Mouse (Mus musculus) kidney, postnatal 14 days (tissue): Measurements from ENCODE around the gene Abhd6.
A peak's percentile ranks its signal among the peaks of the same experiment; 100 is the strongest.

Experiments used
- DNase-seq: peaks from one replicate; pipeline ENCODE4 v3.0.0; 2022; ENCODE audit warnings: mixed read lengths

Gene Abhd6

DNA sequence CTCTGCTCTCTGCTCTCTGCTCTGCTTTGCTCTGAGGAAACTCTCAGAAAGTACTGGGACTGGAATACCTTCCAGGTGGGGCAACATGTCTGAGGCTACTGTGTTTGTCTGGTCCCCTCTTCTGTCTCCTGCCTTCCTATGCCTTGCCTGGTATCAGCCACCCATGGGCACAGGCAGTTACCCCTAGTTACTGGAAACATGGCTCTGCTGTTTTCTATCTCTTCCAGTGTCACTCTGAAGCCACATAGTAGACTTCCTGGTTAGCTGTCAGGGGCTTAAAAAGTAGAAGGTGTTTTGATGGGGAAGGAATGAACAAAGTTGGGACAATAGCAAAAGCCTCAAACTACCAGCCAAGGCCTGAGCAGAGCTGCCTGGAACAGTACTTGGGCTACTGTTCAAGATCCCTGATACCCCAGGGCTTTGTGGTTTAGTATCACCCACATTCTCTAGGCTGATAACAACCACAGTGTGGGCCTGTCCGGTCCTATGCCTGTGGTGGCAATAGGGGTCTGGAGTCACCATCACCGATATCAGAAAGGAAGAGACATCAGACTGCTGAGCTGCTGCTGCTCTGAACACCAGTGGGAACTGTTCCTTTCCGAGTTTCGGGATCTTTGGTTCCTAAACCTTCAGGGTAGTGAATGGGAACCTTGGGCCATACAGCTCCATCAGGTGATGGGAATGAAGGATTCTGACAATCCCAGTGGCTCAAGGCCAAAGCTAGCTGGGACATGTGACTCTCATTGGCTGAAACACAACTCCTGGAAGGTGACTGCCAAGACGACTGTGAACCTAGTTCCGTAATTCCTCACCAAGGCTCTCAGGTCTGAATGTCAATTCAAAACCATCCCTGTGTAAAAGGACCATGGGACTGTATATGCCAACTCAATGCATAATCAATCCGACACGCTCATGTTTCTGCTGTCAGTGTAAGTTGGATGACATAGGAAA is 61.4 kb downstream of the Abhd6 start:
- no peak for DNase-seq

DNA sequence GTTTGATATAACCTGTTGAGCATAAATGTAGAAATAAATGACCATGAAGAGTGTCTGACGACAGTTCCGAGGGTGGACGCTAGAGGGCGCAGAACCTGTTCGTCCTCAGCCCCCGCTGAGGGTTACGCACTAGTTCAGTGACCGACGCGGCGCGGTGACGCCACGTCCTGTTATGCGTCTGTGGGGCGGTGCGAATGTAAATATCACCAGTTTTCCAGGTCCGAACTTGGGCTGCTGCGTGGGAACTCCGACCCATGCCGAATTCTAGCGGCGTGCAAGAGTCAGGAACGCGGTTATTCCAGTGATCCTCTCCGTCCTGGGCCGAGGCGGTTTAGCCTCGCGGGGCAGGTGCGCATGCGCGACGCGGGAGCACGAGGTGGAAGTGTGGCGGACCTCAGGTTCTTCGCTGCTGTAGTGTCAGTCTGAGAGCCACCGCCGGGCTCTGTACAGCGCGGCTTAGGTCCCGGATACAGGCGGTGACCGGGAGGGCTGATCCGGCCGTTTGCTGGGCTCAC is 77.5 kb downstream of the Abhd6 start, which contains the start of gene Rpp14:
Gene Rpp14 (plus strand): TSS at position 203 of the 515 bp plus-strand sequence.
- DNase-seq = peak; percentile 96

DNA sequence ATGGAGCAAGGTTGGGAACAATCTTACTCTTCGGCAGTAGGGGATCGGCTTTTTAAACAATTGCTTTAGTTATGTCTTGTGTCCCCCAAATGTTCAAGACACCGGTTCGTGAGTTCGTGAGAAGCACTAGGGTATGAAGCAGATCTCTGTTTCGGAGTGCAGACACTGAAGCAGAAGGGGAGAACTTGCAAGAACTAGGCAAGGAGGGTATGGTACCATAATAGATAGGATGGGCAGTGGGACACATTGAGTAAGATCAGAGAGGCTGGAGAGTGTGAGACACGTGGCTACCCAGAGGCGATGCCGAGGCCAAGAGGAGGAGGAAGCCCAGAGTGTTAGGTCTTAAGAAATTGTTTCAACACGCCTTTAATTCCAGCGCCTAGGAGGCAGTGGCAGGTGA is 78.0 kb downstream of the Abhd6 start:
- DNase-seq = no peak

GRCm38 (mm10) chr14:8082949-8083348 is 80.2 kb downstream of the Abhd6 start:
- DNase-seq = no peak

GRCm38 (mm10) chr14:8089016-8089415 is 86.3 kb downstream of the Abhd6 start:
- no peak for DNase-seq

GRCm38 (mm10) chr14:8092573-8092972 is 89.9 kb downstream of the Abhd6 start:
- no peak for DNase-seq

- DNase-seq = no peak
Measured at GRCm38 (mm10) chr14:8093427-8093826, 90.7 kb downstream of the Abhd6 start.

GRCm38 (mm10) chr14:8094931-8095561 is 92.3 kb downstream of the Abhd6 start:
- no peak for DNase-seq

GRCm38 (mm10) chr14:8095562-8095950 is 92.9 kb downstream of the Abhd6 start:
- peak; percentile 52 for DNase-seq

- DNase-seq = peak; percentile 96
Measured at GRCm38 (mm10) chr14:8097978-8098686, 95.4 kb downstream of the Abhd6 start, which contains the start of gene Pxk. TSS of gene Pxk (plus strand) at chr14:8098211.

DNA sequence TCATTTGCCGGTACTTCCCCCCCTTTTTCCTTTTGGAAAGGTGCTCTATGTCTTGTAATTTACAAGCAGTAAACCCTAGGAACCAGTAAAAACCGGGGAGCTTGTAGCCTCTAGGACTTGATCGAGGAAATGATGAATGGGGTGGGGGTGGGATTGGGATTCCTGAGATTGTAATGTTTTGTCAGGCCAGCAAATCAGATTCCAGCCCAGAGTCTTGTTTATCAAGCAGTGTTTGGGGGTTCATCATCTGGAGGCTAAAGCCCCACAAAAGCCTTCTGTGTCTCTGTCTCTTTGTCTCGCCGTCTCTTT is 95.9 kb downstream of the Abhd6 start:
- DNase-seq = no peak

DNA sequence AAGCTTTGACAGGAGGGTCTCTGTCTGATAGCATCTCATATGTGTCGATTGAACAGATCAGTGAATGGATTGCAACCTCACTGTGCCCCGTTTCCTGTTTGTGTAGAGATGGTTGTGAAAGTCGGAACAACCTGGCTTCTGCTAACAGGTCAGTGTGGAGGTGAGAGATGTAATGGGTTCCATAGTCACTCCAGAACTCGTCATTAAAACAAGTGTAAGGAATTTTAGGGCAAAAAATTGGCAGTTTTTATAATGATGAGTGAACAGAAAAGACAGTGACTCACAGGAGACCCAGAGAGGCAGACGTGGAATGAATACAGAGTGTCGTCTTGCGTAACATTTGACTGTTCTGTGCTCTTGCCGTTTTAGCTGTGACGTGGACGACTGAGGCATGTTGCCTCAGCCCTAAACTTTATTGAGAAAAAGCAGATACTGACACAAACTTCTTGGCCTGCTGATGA is 96.9 kb downstream of the Abhd6 start:
- DNase-seq = no peak

DNA sequence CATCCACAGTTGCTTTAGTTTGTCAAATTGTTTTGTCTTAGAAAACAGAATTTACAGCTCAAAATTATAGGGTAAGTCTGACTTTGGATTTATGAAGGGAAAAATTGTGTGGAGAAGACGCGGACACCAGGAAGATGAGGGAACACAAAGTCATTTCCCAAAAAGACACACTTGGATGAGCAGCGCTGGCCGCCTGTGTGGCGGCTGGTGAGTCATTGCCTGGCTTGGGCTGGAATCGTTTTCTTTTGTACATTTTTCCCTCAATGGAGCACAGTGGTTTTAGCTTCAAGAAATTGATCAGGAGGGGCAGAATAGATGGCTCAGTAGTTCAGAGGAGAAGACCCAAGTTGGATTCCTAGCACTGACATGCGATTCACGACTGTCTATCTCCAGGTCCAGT is 99.2 kb downstream of the Abhd6 start:
- peak; percentile 19 for DNase-seq

GRCm38 (mm10) chr14:8102676-8103075 is 100.0 kb downstream of the Abhd6 start:
- peak; percentile 80 for DNase-seq
